Mouse (Mus musculus) midbrain, embryonic 11.5 days (tissue): Measurements from ENCODE around the gene Sos1. TPM values are rescaled to one million over a fixed set of nuclear protein-coding genes. Genes with fewer than 3 reads are reported as not detected.

Source experiments
- ATAC-seq: fragments of 200-750 bp; cut with Nextera tagmentation; 2 replicates; pipeline ENCODE4 v1.8.0; 2017; ENCODE audit warnings: moderate TSS enrichment, moderate library complexity; ENCODE audit not compliant: low FRiP score
- DNase-seq: peaks from one replicate; pipeline ENCODE4 v3.0.0; 2015; ENCODE audit warnings: low spot score; ENCODE audit errors: missing footprints
- H3K27ac ChIP-seq: fragments of 300-500 bp; sonication (generic); 2 replicates; pipeline ENCODE4 v1.5.1; 2014; ENCODE audit warnings: low read depth, low read length
- H3K27me3 ChIP-seq: fragments of 300-500 bp; sonication (generic); 2 replicates; pipeline ENCODE4 v1.6.1; 2014; ENCODE audit warnings: mild to moderate bottlenecking, low read length, moderate library complexity, mixed read lengths; ENCODE audit not compliant: control insufficient read depth, insufficient read depth
- H3K36me3 ChIP-seq: fragments of 300-500 bp; sonication (generic); 2 replicates; pipeline ENCODE4 v1.6.1; 2014; ENCODE audit warnings: mild to moderate bottlenecking, low read length, moderate library complexity, mixed read lengths; ENCODE audit not compliant: control insufficient read depth, insufficient read depth
- H3K4me1 ChIP-seq: fragments of 300-500 bp; sonication (generic); 2 replicates; pipeline ENCODE4 v1.6.1; 2014; ENCODE audit warnings: low read length; ENCODE audit not compliant: control insufficient read depth, insufficient read depth
- H3K4me2 ChIP-seq: fragments of 300-500 bp; sonication (generic); 2 replicates; pipeline ENCODE4 v1.6.1; 2014; ENCODE audit warnings: mild to moderate bottlenecking, moderate library complexity
- H3K4me3 ChIP-seq: fragments of 300-500 bp; sonication (generic); 2 replicates; pipeline ENCODE4 v1.5.1; 2014; ENCODE audit warnings: low read depth, low read length
- H3K9ac ChIP-seq: fragments of 300-500 bp; sonication (generic); 2 replicates; pipeline ENCODE4 v1.6.1; 2014; ENCODE audit warnings: low read length
- H3K9me3 ChIP-seq: fragments of 300-500 bp; sonication (generic); 2 replicates; pipeline ENCODE4 v1.6.1; 2016; ENCODE audit warnings: low read length; ENCODE audit not compliant: control insufficient read depth
- WGBS: fragments of 180-500 bp; shearing (Covaris S2); extraction: QIAGEN DNeasy Blood & Tissue Kit; methylation state at CpG from one replicate; pipeline ENCODE4 v1.1.7; 2014; 5-methylcytosine and 5-hydroxymethylcytosine counted together
- polyA plus RNA-seq: library from polyadenylated mRNA; unstranded; fragments of >200 nt; fragmentation: Nextera tagmentation; extraction: Ambion mirVana; gene quantifications from 2 replicates; pipeline ENCODE4 v1.2.1, GENCODE M21; 2014

Gene Sos1
- polyA plus RNA-seq: 8.6 and 8.9 TPM in 2 replicates

DNA sequence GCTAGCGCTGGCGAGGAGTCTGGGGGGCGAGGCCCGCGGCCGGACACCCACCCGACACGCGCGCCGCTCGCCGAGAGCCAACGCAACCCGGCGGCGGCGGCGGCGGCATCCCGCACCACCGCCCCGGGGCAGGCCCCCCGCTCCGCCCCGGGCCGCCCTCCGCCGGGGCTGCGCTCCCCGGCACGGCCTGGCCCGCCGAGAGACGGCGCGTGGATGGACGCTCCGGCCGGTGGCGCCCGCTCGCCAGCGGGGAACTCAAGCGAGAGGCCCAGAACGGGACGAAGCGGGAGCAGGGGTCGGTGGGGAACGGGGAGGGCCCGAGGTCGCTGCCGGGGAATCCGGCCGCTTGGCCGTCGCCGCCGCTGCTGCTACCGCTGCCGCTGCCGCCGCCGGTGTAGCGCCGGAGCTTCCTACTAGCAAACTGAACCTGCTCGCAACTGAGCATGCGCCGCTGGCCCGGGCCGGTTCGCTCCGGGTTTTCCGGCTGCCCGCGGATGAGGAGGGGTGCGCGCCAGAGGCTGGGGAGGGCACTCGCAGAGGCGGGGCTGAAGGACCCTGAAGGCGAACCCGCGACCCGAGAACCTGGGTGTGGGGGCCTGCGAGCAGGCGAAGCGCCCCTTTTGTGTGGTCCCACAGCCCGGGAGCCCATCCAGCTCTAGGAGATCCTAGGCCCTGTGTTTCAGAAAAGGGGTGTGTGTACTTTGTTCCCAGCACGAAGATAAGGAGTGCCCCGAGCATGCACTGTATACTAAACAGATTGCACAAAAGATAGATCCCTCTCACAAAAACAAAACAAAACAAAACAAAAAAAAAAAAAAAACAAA lies at the start of gene Sos1:
Sos1 (minus strand) TSS at position 423 of the 824 bp plus-strand sequence.
- Histone ChIP-seq H3K4me1 (peaks cover 15% of the 10 kb centered on the region), H3K9me3 (no peaks in the 10 kb centered on the region), H3K9ac (peak within 1 kb of the TSS; percentile 90), H3K27me3 (no peaks in the 10 kb centered on the region), H3K4me2 (peak within 1 kb of the TSS; percentile 65), H3K27ac (peak within 1 kb of the TSS; percentile 90), H3K36me3 (no peaks in the 10 kb centered on the region), H3K4me3 (peak within 1 kb of the TSS; percentile 82)
- under 1% methylated on average over 78 of the region's 90 CpGs for WGBS
- peak; percentile 99 for DNase-seq
- ATAC-seq: peak; percentile 88

DNA sequence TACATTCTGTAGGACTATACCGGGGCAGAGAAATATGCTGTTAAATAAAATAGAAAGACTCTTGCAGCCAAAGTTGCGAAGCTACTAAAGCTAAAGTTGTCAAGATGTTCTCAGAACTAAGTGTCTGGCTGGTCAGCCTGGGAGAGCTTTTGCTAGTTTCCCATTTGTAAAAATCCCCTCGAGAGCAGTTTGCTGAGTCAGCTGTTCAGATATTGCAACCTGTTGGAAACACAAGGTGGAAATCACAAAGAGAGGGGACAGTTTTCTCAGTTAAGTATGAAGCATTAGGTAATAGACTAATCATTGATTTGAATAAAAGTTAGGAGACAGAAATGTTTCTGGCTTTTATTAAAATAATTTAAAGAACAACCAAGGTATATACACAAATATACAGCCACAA lies 43.0 kb upstream of the Sos1 start:
- Histone ChIP-seq H3K4me3 (no peak overlapping the region), H3K36me3 (no peaks in the 10 kb centered on the region), H3K27ac (no peak overlapping the region), H3K9ac (no peak overlapping the region), H3K4me2 (no peak overlapping the region), H3K27me3 (no peaks in the 10 kb centered on the region), H3K4me1 (0 out of 2 replicates have a peak, but pooled peaks cover 2% of the 10 kb centered on the region), H3K9me3 (no peaks in the 10 kb centered on the region)
- 84% methylated on average over 3 of the region's 3 CpGs for WGBS
- DNase-seq (no peak), ATAC-seq (no peak)

DNA sequence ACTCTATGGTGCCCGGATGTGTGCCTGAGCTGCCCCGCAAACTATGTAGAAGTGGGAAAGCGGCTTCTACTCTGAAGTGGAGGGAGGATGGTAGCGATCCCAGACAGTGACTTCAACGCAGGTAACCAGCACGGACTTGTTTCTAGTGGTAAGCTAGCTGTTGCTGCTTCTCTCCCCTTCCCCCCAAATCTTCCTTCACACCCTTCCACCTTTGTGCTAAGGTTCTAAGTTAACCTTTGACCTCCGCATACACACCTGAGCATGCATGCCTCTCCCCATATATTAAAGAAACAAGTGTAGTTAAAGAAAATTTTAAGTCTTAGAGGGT lies 41.9 kb upstream of the Sos1 start:
- Histone ChIP-seq H3K27ac (no peak overlapping the region), H3K4me2 (no peak overlapping the region), H3K4me1 (0 out of 2 replicates have a peak, but pooled peaks cover 2% of the 10 kb centered on the region), H3K36me3 (no peaks in the 10 kb centered on the region), H3K9me3 (no peaks in the 10 kb centered on the region), H3K27me3 (no peaks in the 10 kb centered on the region), H3K9ac (no peak overlapping the region), H3K4me3 (no peak overlapping the region)
- no peak for ATAC-seq
- 47% methylated on average over 7 of the region's 7 CpGs for WGBS
- DNase-seq: peak; percentile 75

DNA sequence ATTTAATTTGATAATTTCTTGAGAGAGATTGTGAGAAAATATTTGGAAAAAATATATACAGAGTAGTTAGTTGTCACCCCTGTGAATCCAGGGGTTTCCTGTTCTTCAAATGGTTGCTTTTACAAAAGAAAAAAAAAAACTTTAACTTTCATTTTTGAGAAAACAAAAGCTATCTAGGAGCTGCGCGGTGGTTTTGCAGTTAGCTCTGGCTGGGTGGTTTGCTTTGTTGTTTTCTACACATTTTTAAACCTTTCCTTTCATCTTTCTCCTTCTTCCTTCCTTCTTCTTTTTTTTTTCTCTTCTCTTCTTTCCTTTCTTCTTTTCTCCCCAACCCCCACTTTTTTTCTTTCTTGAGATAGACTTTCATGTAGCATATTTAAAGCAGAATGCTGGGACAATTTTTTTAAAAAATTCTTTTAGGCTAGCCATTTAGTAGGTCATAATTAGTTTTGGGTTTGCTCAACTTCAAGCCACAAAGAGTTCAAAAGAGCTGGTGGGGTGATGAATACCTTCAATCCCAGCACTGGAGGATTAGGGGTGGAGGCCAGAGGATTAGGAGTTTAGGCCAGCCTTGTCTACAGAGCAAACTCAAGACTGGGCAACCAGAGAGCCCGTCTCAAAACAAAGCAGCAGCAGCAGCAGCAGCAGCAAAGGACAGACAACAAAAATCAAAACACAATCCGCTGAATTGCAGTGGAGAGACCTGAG lies 41.4 kb upstream of the Sos1 start:
- Histone ChIP-seq H3K36me3 (no peaks in the 10 kb centered on the region), H3K27ac (no peak overlapping the region), H3K4me3 (no peak overlapping the region), H3K9me3 (no peaks in the 10 kb centered on the region), H3K4me2 (no peak overlapping the region), H3K4me1 (0 out of 2 replicates have a peak, but pooled peaks cover 2% of the 10 kb centered on the region), H3K9ac (no peak overlapping the region), H3K27me3 (no peaks in the 10 kb centered on the region)
- DNase-seq: peak; percentile 88
- ATAC-seq: no peak; the same call in 1 of the 2 replicates
- 20% methylated on average over 4 of the region's 4 CpGs for WGBS

DNA sequence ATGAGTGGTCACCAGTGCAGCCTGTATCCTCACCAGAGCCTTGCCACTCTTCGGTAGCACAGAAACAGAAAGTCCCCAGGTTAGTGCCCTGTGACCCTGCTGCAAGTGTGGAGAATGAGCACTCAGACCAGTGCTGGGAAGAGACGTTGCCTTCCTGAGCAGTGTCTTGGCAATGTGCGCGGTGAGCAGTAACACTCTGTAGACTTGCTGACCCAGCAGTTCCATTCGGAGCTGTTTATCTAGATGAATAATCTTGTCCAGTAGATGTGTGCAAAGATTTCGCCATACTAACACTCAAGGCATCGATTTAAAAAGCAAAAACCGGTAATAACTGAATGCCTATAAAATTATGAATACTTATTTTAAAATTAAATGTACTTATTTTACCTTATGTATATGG lies 40.3 kb upstream of the Sos1 start:
- Histone ChIP-seq H3K4me3 (no peak overlapping the region), H3K4me1 (0 out of 2 replicates have a peak, but pooled peaks cover 2% of the 10 kb centered on the region), H3K9me3 (no peaks in the 10 kb centered on the region), H3K27ac (no peak overlapping the region), H3K4me2 (no peak overlapping the region), H3K36me3 (no peaks in the 10 kb centered on the region), H3K9ac (no peak overlapping the region), H3K27me3 (no peaks in the 10 kb centered on the region)
- DNase-seq: no peak
- 87% methylated on average over 8 of the region's 8 CpGs for WGBS
- no peak for ATAC-seq

DNA sequence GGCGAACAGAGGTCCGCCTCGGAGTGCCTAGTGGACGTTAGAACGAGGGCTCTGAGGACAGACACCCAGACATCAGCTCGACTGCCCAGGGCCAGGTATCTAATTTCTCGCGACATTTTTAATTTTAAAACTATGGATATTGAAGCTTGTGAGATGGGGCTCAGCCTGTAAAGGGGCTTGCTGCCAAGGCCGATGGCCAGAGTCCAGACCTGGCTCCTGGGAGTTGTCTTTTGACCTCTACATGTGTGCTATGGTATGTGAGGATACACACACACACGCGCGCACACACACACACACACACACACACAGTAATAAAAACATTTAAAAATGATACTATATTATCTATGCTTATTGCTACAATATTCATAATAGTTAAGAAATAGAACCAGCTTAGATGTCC lies 38.6 kb upstream of the Sos1 start:
- H3K36me3 ChIP-seq: no peaks in the 10 kb centered on the region
- H3K9ac ChIP-seq: no peak overlapping the region
- no peak overlapping the region for H3K4me2 ChIP-seq

DNA sequence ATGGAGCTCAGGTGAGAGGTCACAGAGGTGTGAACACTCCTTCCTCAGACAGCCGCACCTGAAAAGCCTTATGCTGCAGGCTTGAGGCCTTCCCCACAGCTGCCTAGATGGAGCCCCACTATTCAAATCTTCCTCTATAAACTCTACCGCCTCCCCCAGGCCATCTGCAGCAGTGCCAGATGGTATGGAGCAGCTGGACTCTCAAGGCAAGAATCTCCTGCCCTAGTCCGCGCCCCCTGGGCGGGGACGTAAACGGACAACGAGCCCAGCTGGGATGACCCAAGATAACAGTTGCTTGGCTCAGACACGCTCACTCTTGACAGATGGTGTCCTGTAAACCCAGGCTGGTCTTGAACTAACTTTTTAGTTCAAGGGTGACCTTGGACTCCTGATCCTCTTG lies 37.0 kb upstream of the Sos1 start:
- DNase-seq (no peak), ATAC-seq (no peak)
- H3K4me1 ChIP-seq: 0 out of 2 replicates have a peak, but pooled peaks cover 2% of the 10 kb centered on the region
- no peak overlapping the region for H3K4me2 ChIP-seq
- WGBS: 80% methylated on average over 9 of the region's 9 CpGs
- H3K27me3 ChIP-seq: no peaks in the 10 kb centered on the region
- no peak overlapping the region for H3K4me3 ChIP-seq
- H3K9me3 ChIP-seq: no peaks in the 10 kb centered on the region; the same call in 1 of the 2 replicates
- no peak overlapping the region for H3K27ac ChIP-seq
- H3K36me3 ChIP-seq: no peaks in the 10 kb centered on the region
- no peak overlapping the region for H3K9ac ChIP-seq

More for the DNA sequence above, 38.6 kb upstream of the Sos1 start:
- Histone ChIP-seq H3K4me1 (0 out of 2 replicates have a peak, but pooled peaks cover 2% of the 10 kb centered on the region), H3K27me3 (no peaks in the 10 kb centered on the region), H3K9me3 (no peaks in the 10 kb centered on the region), H3K4me3 (no peak overlapping the region), H3K27ac (no peak overlapping the region)
- ATAC-seq (no peak), DNase-seq (no peak)
- WGBS: 96% methylated on average over 12 of the region's 12 CpGs

DNA sequence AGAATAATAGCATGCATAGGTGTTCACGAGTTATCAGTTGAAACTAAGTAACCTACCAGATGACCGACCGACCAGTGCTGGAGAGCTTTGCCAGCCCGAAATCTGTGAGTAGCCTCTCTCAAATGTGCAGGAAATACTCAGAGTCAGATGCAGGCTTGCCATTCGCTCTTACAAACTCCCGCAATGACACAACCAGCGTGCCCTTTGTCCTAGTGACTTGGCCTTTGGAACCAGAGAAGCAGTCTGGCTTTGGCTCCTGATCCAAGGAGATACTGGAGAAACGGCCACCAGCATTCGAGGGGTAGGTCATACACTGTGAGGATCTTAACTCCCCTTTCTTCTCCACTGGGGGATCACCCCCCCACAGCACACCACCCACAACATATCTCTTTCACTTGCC lies 35.7 kb upstream of the Sos1 start:
- WGBS: 85% methylated on average over 9 of the region's 9 CpGs
- DNase-seq (no peak), ATAC-seq (no peak)
- Histone ChIP-seq H3K36me3 (no peaks in the 10 kb centered on the region), H3K4me3 (no peak overlapping the region), H3K27ac (no peak overlapping the region), H3K4me2 (no peak overlapping the region), H3K27me3 (no peaks in the 10 kb centered on the region), H3K4me1 (no peaks in the 10 kb centered on the region), H3K9ac (no peak overlapping the region), H3K9me3 (no peaks in the 10 kb centered on the region; the same call in 1 of the 2 replicates)

DNA sequence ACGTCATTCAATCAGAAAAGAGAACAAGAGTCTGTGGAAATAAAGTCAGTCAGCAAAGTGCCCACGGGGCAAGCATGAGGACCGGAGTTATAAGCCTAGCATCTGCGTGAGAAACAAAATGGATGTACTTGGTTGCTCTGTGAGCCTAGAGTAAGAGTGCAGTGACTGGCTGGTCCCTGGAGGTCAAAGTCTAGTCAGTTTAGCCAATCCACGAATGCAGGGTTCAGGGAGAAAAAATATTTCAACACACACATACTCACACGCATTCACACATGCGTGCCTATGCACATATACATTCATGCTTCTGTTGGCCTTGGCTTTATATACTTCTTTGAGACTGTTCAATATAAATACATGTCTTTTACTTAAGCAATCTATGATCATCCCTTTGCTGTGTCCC lies 35.3 kb upstream of the Sos1 start:
- ATAC-seq (no peak), DNase-seq (no peak)
- Histone ChIP-seq H3K4me2 (no peak overlapping the region), H3K4me3 (no peak overlapping the region), H3K9ac (no peak overlapping the region), H3K27me3 (no peaks in the 10 kb centered on the region), H3K4me1 (no peaks in the 10 kb centered on the region), H3K36me3 (no peaks in the 10 kb centered on the region), H3K27ac (no peak overlapping the region), H3K9me3 (no peaks in the 10 kb centered on the region; the same call in 1 of the 2 replicates)
- 95% methylated on average over 7 of the region's 7 CpGs for WGBS
